Mouse (Mus musculus) MEL (cell line): Measurements from ENCODE around the gene Tnip3.

Source experiments
- CTCF ChIP-seq, 3 experiments: IDR thresholded peaks in 2 of 3; conservative IDR thresholded peaks in 1 of 3; 2 replicates each; pipeline ENCODE4 v1.5.1; 2011 to 2012; ENCODE audit warnings: low read length in 3 of 3, low read depth in 2 of 3, mild to moderate bottlenecking in 2 of 3, improper control_type of control experiment in 1 of 3, inconsistent platforms in 1 of 3, mixed read lengths in 1 of 3, moderate library complexity in 1 of 3; ENCODE audit not compliant: control insufficient read depth in 1 of 3, insufficient read depth in 1 of 3, poor library complexity in 1 of 3, severe bottlenecking in 1 of 3
- EP300 ChIP-seq, 2 experiments: IDR thresholded peaks; 2 replicates each; pipeline ENCODE4 v1.6.1; 2011; ENCODE audit warnings: improper control_type of control experiment in 2 of 2, low read length in 2 of 2, low read depth in 1 of 2, mild to moderate bottlenecking in 1 of 2
- HCFC1 ChIP-seq: IDR thresholded peaks from 2 replicates; pipeline ENCODE4 v1.6.1; 2012; ENCODE audit warnings: low read depth, mild to moderate bottlenecking, inconsistent platforms, low read length, improper control_type of control experiment, moderate library complexity
- JUND ChIP-seq: IDR thresholded peaks from 2 replicates; pipeline ENCODE4 v1.6.1; 2011; ENCODE audit warnings: low read depth, mild to moderate bottlenecking, improper control_type of control experiment, low read length
- MXI1 ChIP-seq: IDR thresholded peaks from 2 replicates; pipeline ENCODE4 v1.6.1; 2011; ENCODE audit warnings: mild to moderate bottlenecking, low read depth, low read length, improper control_type of control experiment
- MYC ChIP-seq: IDR thresholded peaks from 2 replicates; pipeline ENCODE4 v1.6.1; 2011; ENCODE audit warnings: low read depth, mild to moderate bottlenecking, low read length, improper control_type of control experiment, moderate library complexity
- NELFE ChIP-seq: IDR thresholded peaks from 2 replicates; pipeline ENCODE4 v1.6.1; 2011; ENCODE audit warnings: low read depth, low read length, improper control_type of control experiment
- POLR2AphosphoS5 ChIP-seq: IDR thresholded peaks from 2 replicates; pipeline ENCODE4 v1.6.1; 2012; ENCODE audit warnings: low read depth, borderline replicate concordance, mild to moderate bottlenecking, inconsistent platforms, low read length, moderate library complexity, mixed read lengths
- TBP ChIP-seq: IDR thresholded peaks from 2 replicates; pipeline ENCODE4 v1.8.0; 2011; ENCODE audit warnings: low read depth, low read length, improper control_type of control experiment
- TCF12 ChIP-seq: IDR thresholded peaks from 2 replicates; pipeline ENCODE4 v1.6.1; 2014; ENCODE audit warnings: low read depth, mild to moderate bottlenecking, inconsistent platforms, low read length, improper control_type of control experiment, moderate library complexity
- UBTF ChIP-seq: IDR thresholded peaks from 2 replicates; pipeline ENCODE4 v1.6.1; 2012; ENCODE audit warnings: low read depth, mild to moderate bottlenecking, inconsistent platforms, low read length, improper control_type of control experiment, moderate library complexity, borderline replicate concordance; ENCODE audit not compliant: insufficient read depth
- USF1 ChIP-seq: IDR thresholded peaks from 2 replicates; pipeline ENCODE4 v1.6.1; 2014; ENCODE audit warnings: low read depth, mild to moderate bottlenecking, inconsistent platforms, low read length, improper control_type of control experiment, moderate library complexity

GRCm38 (mm10) chr6:65563887-65564656 is 39.0 kb downstream of the Tnip3 start:
- no peak for TF ChIP-seq CTCF (IDR thresholded peaks at IDR 0.05 in 2 of 3, conservative IDR thresholded peaks at IDR 0.05 in 1 of 3; ENCODE audit: control insufficient read depth in 1 of 3, insufficient read depth in 1 of 3, low read depth in 2 of 3, low read length in 3 of 3, poor library complexity in 1 of 3, severe bottlenecking in 1 of 3)
- no peak for TF ChIP-seq MYC
- no peak for TF ChIP-seq TBP
- no peak for TF ChIP-seq POLR2AphosphoS5
- no peak for TF ChIP-seq HCFC1
- TF ChIP-seq EP300 (IDR thresholded peaks at IDR 0.05; ENCODE audit: low read depth in 1 of 2, low read length in 2 of 2): no peak
- TF ChIP-seq TCF12: no peak
- TF ChIP-seq UBTF: no peak
- TF ChIP-seq MXI1: no peak
- no peak for TF ChIP-seq NELFE
- no peak for TF ChIP-seq USF1
- no peak for TF ChIP-seq JUND
